Mouse (Mus musculus) embryonic facial prominence, embryonic 12.5 days (tissue): ENCODE results near the gene Pik3c2a. TPM values are rescaled to one million over a fixed set of nuclear protein-coding genes. Genes with fewer than 3 reads are reported as not detected.
"Not testable (repeated sequence)": the region's sequence is repeated elsewhere in the genome, so short reads cannot be mapped to it uniquely, and the experiment has no call there.

ENCODE experiments used
- ATAC-seq: fragments of 200-750 bp; cut with Nextera tagmentation; 2 replicates; pipeline ENCODE4 v1.8.0; 2017; ENCODE audit not compliant: insufficient number of reproducible peaks, insufficient read depth, low FRiP score, low TSS enrichment
- H3K27ac ChIP-seq: fragments of 300-500 bp; sonication (generic); 2 replicates; pipeline ENCODE4 v1.5.1; 2016; ENCODE audit warnings: mild to moderate bottlenecking
- H3K27me3 ChIP-seq: fragments of 300-500 bp; sonication (generic); 2 replicates; pipeline ENCODE4 v1.6.1; 2016; ENCODE audit warnings: mild to moderate bottlenecking, moderate library complexity
- H3K36me3 ChIP-seq: fragments of 300-500 bp; sonication (generic); 2 replicates; pipeline ENCODE4 v1.6.1; 2016; ENCODE audit warnings: mild to moderate bottlenecking
- H3K4me1 ChIP-seq: fragments of 300-500 bp; sonication (generic); 2 replicates; pipeline ENCODE4 v1.6.1; 2016
- H3K4me2 ChIP-seq: fragments of 300-500 bp; sonication (generic); replicated peaks from 2 replicates; pipeline ENCODE4 v1.6.1; 2016; ENCODE audit warnings: mild to moderate bottlenecking, moderate library complexity
- H3K4me3 ChIP-seq: fragments of 300-500 bp; sonication (generic); 2 replicates; pipeline ENCODE4 v1.5.1; 2016; ENCODE audit warnings: mild to moderate bottlenecking
- H3K9ac ChIP-seq: fragments of 300-500 bp; sonication (generic); 2 replicates; pipeline ENCODE4 v1.6.1; 2016; ENCODE audit warnings: mild to moderate bottlenecking, moderate library complexity
- H3K9me3 ChIP-seq: fragments of 300-500 bp; sonication (generic); 2 replicates; pipeline ENCODE4 v1.6.1; 2016; ENCODE audit warnings: mild to moderate bottlenecking, moderate library complexity
- WGBS: fragments of 180-500 bp; shearing (Covaris S2); methylation state at CpG from one replicate; pipeline ENCODE4 v1.1.7; 2016; 5-methylcytosine and 5-hydroxymethylcytosine counted together
- polyA plus RNA-seq: library from polyadenylated mRNA; unstranded; fragments of >200 nt; fragmentation: Nextera tagmentation; extraction: Ambion mirVana; gene quantifications from 2 replicates; pipeline ENCODE4 v1.2.1, GENCODE M21; 2016

Pik3c2a gene
- polyA plus RNA-seq, 1 experiment from 2014 or later, result 35.4 TPM

GRCm38 (mm10) chr7:116387389-116387788, 55.9 kb downstream of the Pik3c2a start:
- H3K27me3 ChIP-seq, H3K9me3 ChIP-seq, H3K4me2 ChIP-seq, H3K4me1 ChIP-seq, H3K27ac ChIP-seq, H3K9ac ChIP-seq, ATAC-seq, H3K4me3 ChIP-seq: not testable (repeated sequence)
- peaks cover 17% of the 10 kb centered on the region; the same call in 1 of the 2 replicates for H3K36me3 ChIP-seq
- 88% methylated on average over 2 of the region's 2 CpGs for WGBS

GRCm38 (mm10) chr7:116379181-116379580, 64.1 kb downstream of the Pik3c2a start:
- H3K27me3 ChIP-seq, H3K27ac ChIP-seq, ATAC-seq, H3K4me3 ChIP-seq, H3K9ac ChIP-seq, H3K9me3 ChIP-seq, H3K4me1 ChIP-seq, H3K4me2 ChIP-seq: not testable (repeated sequence)
- WGBS, result 91% methylated on average over 6 of the region's 6 CpGs
- peaks cover 19% of the 10 kb centered on the region for H3K36me3 ChIP-seq

GRCm38 (mm10) chr7:116374284-116374683, 69.0 kb downstream of the Pik3c2a start:
- no peak overlapping the region for H3K27ac ChIP-seq
- no peak overlapping the region for H3K4me3 ChIP-seq
- no peaks in the 10 kb centered on the region for H3K4me1 ChIP-seq
- H3K36me3 ChIP-seq, result peaks cover 28% of the 10 kb centered on the region
- no peak overlapping the region for H3K9ac ChIP-seq
- H3K9me3 ChIP-seq, result no peaks in the 10 kb centered on the region
- no peak for ATAC-seq
- WGBS, result 95% methylated on average over 1 of the region's 1 CpGs
- H3K27me3 ChIP-seq, result no peaks in the 10 kb centered on the region
- H3K4me2 ChIP-seq, result no peak overlapping the region

GRCm38 (mm10) chr7:116336226-116336625, 107.0 kb downstream of the Pik3c2a start:
- H3K4me1 ChIP-seq, result peaks cover 7% of the 10 kb centered on the region; the same call in 1 of the 2 replicates
- ATAC-seq, result no peak
- H3K4me3 ChIP-seq, result no peak overlapping the region
- H3K4me2 ChIP-seq, result no peak overlapping the region
- H3K9ac ChIP-seq, result no peak overlapping the region
- no peaks in the 10 kb centered on the region for H3K9me3 ChIP-seq
- H3K36me3 ChIP-seq, result peaks cover 24% of the 10 kb centered on the region
- no peak overlapping the region for H3K27ac ChIP-seq
- 23% methylated on average over 1 of the region's 1 CpGs for WGBS
- no peaks in the 10 kb centered on the region for H3K27me3 ChIP-seq

- H3K27me3 ChIP-seq, result no peaks in the 10 kb centered on the region
- H3K4me1 ChIP-seq, result peaks cover 7% of the 10 kb centered on the region; the same call in 1 of the 2 replicates
- H3K9ac ChIP-seq, result no peak overlapping the region
- H3K4me3 ChIP-seq, result no peak overlapping the region
- WGBS, result 78% methylated on average over 6 of the region's 6 CpGs
- H3K9me3 ChIP-seq, result no peaks in the 10 kb centered on the region
- H3K27ac ChIP-seq, result no peak overlapping the region
- peak overlapping the region; percentile 61 for H3K4me2 ChIP-seq
- no peak for ATAC-seq
- peaks cover 30% of the 10 kb centered on the region for H3K36me3 ChIP-seq
Observed at GRCm38 (mm10) chr7:116335133-116335532, 108.1 kb downstream of the Pik3c2a start.

- WGBS, result 18% methylated on average over 8 of the region's 8 CpGs
- Histone ChIP-seq H3K36me3 (peaks cover 35% of the 10 kb centered on the region), H3K4me2 (peak overlapping the region; percentile 61), H3K9me3 (no peaks in the 10 kb centered on the region), H3K4me3 (peak overlapping the region; percentile 84), H3K4me1 (peaks cover 7% of the 10 kb centered on the region; the same call in 1 of the 2 replicates), H3K27ac (peak overlapping the region; percentile 42; the same call in 1 of the 2 replicates), H3K9ac (peak overlapping the region; percentile 89), H3K27me3 (no peaks in the 10 kb centered on the region)
- ATAC-seq, result no peak; the same call in 1 of the 2 replicates
Observed at GRCm38 (mm10) chr7:116334669-116335038, 108.6 kb downstream of the Pik3c2a start.

- Histone ChIP-seq H3K4me1 (peaks cover 7% of the 10 kb centered on the region; the same call in 1 of the 2 replicates), H3K36me3 (peaks cover 33% of the 10 kb centered on the region), H3K9ac (peak within 1 kb of the TSS; percentile 89), H3K27ac (peak within 1 kb of the TSS; percentile 84), H3K9me3 (no peaks in the 10 kb centered on the region), H3K4me2 (peak within 1 kb of the TSS; percentile 61), H3K27me3 (no peaks in the 10 kb centered on the region), H3K4me3 (peak within 1 kb of the TSS; percentile 84)
- WGBS, result under 1% methylated on average over 78 of the region's 78 CpGs
- peak; percentile 97 for ATAC-seq
Observed at GRCm38 (mm10) chr7:116333713-116334668, 109.3 kb downstream of the Pik3c2a start, which contains the start of gene Rps13. TSS of gene Rps13 (minus strand) at chr7:116334195.

GRCm38 (mm10) chr7:116331246-116331645, 112.0 kb downstream of the Pik3c2a start:
- peaks cover 7% of the 10 kb centered on the region; the same call in 1 of the 2 replicates for H3K4me1 ChIP-seq
- H3K27ac ChIP-seq, result no peak overlapping the region
- no peak for ATAC-seq
- H3K4me3 ChIP-seq, result no peak overlapping the region
- 90% methylated on average over 2 of the region's 2 CpGs for WGBS
- peaks cover 37% of the 10 kb centered on the region for H3K36me3 ChIP-seq
- H3K9ac ChIP-seq, result no peak overlapping the region
- no peaks in the 10 kb centered on the region for H3K9me3 ChIP-seq
- no peaks in the 10 kb centered on the region for H3K27me3 ChIP-seq
- H3K4me2 ChIP-seq, result no peak overlapping the region

- Histone ChIP-seq H3K27me3 (no peaks in the 10 kb centered on the region), H3K36me3 (peaks cover 37% of the 10 kb centered on the region), H3K9me3 (no peaks in the 10 kb centered on the region), H3K9ac (no peak overlapping the region), H3K4me1 (peaks cover 7% of the 10 kb centered on the region; the same call in 1 of the 2 replicates), H3K4me3 (no peak overlapping the region), H3K4me2 (no peak overlapping the region), H3K27ac (no peak overlapping the region)
- no peak for ATAC-seq
- 93% methylated on average over 4 of the region's 4 CpGs for WGBS
Observed at GRCm38 (mm10) chr7:116329858-116330257, 113.4 kb downstream of the Pik3c2a start.

GRCm38 (mm10) chr7:116328777-116329176, 114.5 kb downstream of the Pik3c2a start:
- Histone ChIP-seq H3K4me2 (no peak overlapping the region), H3K36me3 (peaks cover 37% of the 10 kb centered on the region), H3K9ac (no peak overlapping the region), H3K4me1 (peaks cover 7% of the 10 kb centered on the region; the same call in 1 of the 2 replicates), H3K27ac (no peak overlapping the region), H3K27me3 (no peaks in the 10 kb centered on the region), H3K9me3 (no peaks in the 10 kb centered on the region), H3K4me3 (no peak overlapping the region)
- WGBS, result 78% methylated on average over 7 of the region's 7 CpGs
- ATAC-seq, result no peak

- no peak overlapping the region for H3K27ac ChIP-seq
- peaks cover 4% of the 10 kb centered on the region; the same call in 1 of the 2 replicates for H3K4me1 ChIP-seq
- H3K36me3 ChIP-seq, result peaks cover 37% of the 10 kb centered on the region
- WGBS, result 86% methylated on average over 5 of the region's 5 CpGs
- H3K4me2 ChIP-seq, result no peak overlapping the region
- H3K9me3 ChIP-seq, result no peaks in the 10 kb centered on the region
- no peak overlapping the region for H3K9ac ChIP-seq
- H3K27me3 ChIP-seq, result no peaks in the 10 kb centered on the region
- ATAC-seq, result no peak
- H3K4me3 ChIP-seq, result no peak overlapping the region
Observed at GRCm38 (mm10) chr7:116327901-116328300, 115.3 kb downstream of the Pik3c2a start.
